Mouse (Mus musculus): ENCODE data around the gene Pola1.

DNA sequence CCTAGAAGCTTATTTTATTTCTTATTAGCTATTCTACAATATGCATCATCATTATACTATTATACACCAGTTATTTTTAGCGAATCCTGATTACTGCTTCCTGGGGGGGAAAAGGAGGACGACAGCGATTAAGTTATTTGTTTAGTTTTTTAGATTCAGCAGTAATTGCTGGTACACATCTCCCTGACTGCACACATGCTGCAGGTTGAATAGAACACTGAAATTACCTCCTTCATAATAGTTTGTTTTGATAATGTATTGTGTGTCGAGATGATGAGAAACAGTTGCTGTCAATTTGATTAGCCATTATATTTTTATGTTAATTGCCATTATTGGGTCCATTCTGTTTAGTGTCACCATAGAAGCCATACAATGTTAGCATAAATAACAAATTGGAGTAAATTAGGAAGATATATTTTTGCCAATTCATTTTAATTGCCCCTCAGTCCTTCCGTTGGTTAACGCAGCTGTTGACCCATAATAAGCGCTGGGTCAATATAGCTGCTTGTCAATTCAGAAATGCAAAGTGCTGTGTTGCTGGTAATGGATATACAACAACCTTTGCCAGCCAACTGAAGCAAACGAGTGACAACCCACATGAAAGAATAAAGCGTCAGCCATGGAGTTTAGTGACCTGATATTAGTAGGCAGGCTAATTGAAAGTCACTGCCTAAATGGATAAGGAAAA is 254.5 kb downstream of the Pola1 start:
- TF ChIP-seq CTCF (IDR thresholded peaks at IDR 0.05; ENCODE audit: low read depth) (no peak), EP300 (IDR thresholded peaks at IDR 0.05; ENCODE audit: low read depth) (no peak)

Measured in liver, postnatal 0 days (tissue).